Mouse (Mus musculus): ENCODE measurements around the gene Igfbp6. TPM values are rescaled to one million over a fixed set of nuclear protein-coding genes. Genes with fewer than 3 reads are reported as not detected.
A peak's percentile ranks its signal among the peaks of the same experiment; 100 is the strongest.

Gene Igfbp6
- polyA plus RNA-seq (2014; fragmentation: Nextera tagmentation; extraction: Ambion mirVana), result 0.74 and 1.7 TPM in 2 replicates

DNA sequence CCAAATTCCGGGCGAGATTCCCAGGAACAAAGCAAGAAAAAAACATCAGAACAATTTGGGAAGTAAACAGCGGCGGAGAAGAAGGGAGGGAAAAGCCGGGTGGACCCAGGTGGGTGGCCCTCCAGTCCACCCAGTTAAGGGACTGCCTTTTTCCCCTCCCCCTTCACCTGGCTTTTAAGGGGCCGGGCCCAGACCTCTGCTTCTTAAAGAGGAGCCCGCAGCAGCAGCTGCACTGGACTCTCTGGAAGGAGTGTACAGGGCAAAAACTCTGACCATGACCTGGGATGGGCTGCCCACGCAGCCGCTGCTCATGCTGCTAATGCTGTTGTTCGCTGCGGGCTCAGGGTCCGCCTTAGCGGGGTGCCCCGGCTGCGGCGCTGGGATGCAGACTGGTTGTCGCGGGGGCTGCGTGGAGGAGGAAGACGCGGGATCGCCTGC is at the start of gene Igfbp6:
TSS of gene Igfbp6 (plus strand) at position 89 of the 438 bp plus-strand sequence.
- 0 out of 2 replicates have a peak, but pooled peaks cover 4% of the 10 kb centered on the region for H3K4me1 ChIP-seq (ENCODE audit: control insufficient read depth, insufficient read depth, low read length)
- H3K9ac ChIP-seq (replicated peaks; ENCODE audit: low read depth, low read length), result 0 out of 2 replicates have a peak within 1 kb of the TSS, but pooled peaks have one; percentile 17
- no peaks in the 10 kb centered on the region for H3K9me3 ChIP-seq (ENCODE audit: control insufficient read depth, low read length)
- H3K27ac ChIP-seq (ENCODE audit: low read depth, low read length), result no peak within 1 kb of the TSS
- ATAC-seq (ENCODE audit: low read depth), result no peak
- H3K36me3 ChIP-seq (ENCODE audit: control insufficient read depth, insufficient read depth, low read length), result no peaks in the 10 kb centered on the region
- 0 out of 2 replicates have a peak within 1 kb of the TSS, but pooled peaks have one; percentile 3 for H3K4me3 ChIP-seq (ENCODE audit: low read depth, low read length)
- H3K27me3 ChIP-seq (ENCODE audit: control insufficient read depth, insufficient read depth, low read length), result peaks cover 12% of the 10 kb centered on the region
- peak within 1 kb of the TSS; percentile 20 for H3K4me2 ChIP-seq (ENCODE audit: low read depth, low read length)
- 4% methylated on average over 22 of the region's 22 CpGs for WGBS

DNA sequence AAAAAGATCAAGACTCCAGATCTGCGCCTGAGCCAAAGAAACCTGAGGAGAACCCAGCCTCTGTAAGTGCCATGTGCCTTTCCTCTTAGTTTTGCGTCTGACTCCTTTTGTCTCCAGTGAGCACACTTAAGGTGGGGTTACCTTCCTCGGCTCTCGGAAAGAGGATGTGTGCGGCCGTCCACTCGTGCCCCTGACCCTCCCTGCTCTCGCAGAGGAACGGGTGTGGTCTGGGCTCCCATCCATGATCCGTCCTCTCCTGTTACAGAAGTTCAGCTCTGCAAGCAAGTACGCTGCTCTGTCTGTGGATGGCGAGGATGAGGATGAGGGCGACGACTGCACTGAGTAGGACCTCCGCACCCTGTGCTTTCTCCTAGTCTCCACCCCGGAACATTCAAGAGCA is 49.2 kb upstream of the Igfbp6 start:
- Histone ChIP-seq H3K4me1 (ENCODE audit: control insufficient read depth, insufficient read depth, low read length) (peaks cover 5% of the 10 kb centered on the region), H3K36me3 (ENCODE audit: control insufficient read depth, insufficient read depth, low read length) (peaks cover 63% of the 10 kb centered on the region), H3K9ac (replicated peaks; ENCODE audit: low read depth, low read length) (no peak overlapping the region), H3K27me3 (ENCODE audit: control insufficient read depth, insufficient read depth, low read length) (no peaks in the 10 kb centered on the region), H3K4me3 (ENCODE audit: low read depth, low read length) (no peak overlapping the region), H3K9me3 (ENCODE audit: control insufficient read depth, low read length) (no peaks in the 10 kb centered on the region), H3K27ac (ENCODE audit: low read depth, low read length) (no peak overlapping the region), H3K4me2 (ENCODE audit: low read depth, low read length) (no peak overlapping the region)
- ATAC-seq (ENCODE audit: low read depth), result no peak
- WGBS, result 90% methylated on average over 16 of the region's 16 CpGs

DNA sequence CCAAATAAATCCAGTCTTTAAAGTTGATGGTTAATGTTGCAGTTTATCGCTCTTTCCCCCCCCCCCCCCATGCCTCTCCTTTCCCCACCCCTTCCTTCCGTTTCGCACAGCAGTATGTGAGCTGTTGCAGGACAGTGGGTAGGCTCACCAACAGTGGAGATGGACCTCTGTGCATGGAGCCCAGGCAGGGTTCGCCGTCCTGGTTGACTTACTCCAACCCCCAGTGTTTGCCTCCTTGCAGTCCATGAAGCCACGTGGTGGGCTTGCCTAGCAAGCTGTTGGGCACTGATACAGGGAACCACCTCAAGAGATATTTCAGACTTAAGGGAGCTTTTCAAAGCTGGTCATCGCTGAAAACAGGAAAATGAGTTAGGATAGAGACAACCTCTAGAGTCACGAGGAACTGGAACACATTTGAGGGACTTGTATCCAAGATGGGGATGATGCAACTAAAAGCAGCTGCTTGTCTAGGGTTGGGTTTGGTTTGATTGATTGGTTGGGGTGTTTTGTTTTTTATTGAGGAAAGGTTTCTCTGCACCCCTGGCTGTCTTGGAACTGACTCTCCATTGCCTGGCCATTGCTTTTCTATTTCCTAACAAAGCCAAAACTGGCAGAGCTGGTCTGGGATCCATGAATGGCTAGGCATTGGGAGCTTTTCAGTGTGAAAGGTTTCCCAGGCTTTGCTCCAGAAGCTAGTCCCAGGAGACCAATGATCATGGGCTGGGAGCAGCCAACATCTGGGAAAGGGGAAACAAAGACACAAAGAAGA is 46.8 kb upstream of the Igfbp6 start:
- Histone ChIP-seq H3K4me1 (ENCODE audit: control insufficient read depth, insufficient read depth, low read length) (peaks cover 11% of the 10 kb centered on the region), H3K9me3 (ENCODE audit: control insufficient read depth, low read length) (no peaks in the 10 kb centered on the region), H3K27me3 (ENCODE audit: control insufficient read depth, insufficient read depth, low read length) (no peaks in the 10 kb centered on the region), H3K4me2 (ENCODE audit: low read depth, low read length) (no peak overlapping the region), H3K9ac (replicated peaks; ENCODE audit: low read depth, low read length) (no peak overlapping the region), H3K4me3 (ENCODE audit: low read depth, low read length) (no peak overlapping the region), H3K27ac (ENCODE audit: low read depth, low read length) (no peak overlapping the region), H3K36me3 (ENCODE audit: control insufficient read depth, insufficient read depth, low read length) (peaks cover 40% of the 10 kb centered on the region)
- WGBS, result 82% methylated on average over 8 of the region's 8 CpGs
- ATAC-seq (ENCODE audit: low read depth), result no peak

DNA sequence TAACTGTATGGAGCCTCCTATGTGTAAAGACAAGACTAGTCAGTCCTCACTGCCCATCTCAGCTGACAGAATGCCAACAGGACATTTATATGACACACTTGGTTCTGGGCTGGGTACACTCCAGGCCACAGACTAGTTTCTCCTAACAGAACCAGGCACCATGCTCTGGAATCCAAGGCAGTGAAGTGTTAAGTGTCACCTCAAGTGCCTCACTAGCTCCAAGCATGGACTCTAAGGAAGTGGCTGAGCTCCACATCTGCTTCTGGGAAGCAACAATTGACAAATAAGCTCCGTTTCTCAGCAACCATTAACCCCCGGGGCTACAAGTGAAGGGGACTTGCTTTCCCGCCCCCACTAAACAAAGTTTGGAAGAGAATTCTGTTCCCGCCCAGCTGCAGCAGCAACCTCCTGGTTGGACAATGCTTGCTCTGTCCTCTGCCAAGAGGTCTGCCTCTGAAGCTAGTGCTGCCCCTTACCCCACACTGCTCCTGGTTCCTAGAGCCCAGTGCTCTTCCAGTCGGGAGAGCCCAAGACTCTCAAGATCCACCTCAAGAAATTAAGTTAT is 46.1 kb upstream of the Igfbp6 start:
- Histone ChIP-seq H3K4me2 (ENCODE audit: low read depth, low read length) (no peak overlapping the region), H3K9me3 (ENCODE audit: control insufficient read depth, low read length) (no peaks in the 10 kb centered on the region), H3K4me3 (ENCODE audit: low read depth, low read length) (no peak overlapping the region), H3K9ac (replicated peaks; ENCODE audit: low read depth, low read length) (no peak overlapping the region), H3K27ac (ENCODE audit: low read depth, low read length) (no peak overlapping the region), H3K27me3 (ENCODE audit: control insufficient read depth, insufficient read depth, low read length) (no peaks in the 10 kb centered on the region), H3K36me3 (ENCODE audit: control insufficient read depth, insufficient read depth, low read length) (peaks cover 33% of the 10 kb centered on the region), H3K4me1 (ENCODE audit: control insufficient read depth, insufficient read depth, low read length) (peaks cover 11% of the 10 kb centered on the region)
- no peak for ATAC-seq (ENCODE audit: low read depth)
- WGBS, result 22% methylated on average over 5 of the region's 5 CpGs

DNA sequence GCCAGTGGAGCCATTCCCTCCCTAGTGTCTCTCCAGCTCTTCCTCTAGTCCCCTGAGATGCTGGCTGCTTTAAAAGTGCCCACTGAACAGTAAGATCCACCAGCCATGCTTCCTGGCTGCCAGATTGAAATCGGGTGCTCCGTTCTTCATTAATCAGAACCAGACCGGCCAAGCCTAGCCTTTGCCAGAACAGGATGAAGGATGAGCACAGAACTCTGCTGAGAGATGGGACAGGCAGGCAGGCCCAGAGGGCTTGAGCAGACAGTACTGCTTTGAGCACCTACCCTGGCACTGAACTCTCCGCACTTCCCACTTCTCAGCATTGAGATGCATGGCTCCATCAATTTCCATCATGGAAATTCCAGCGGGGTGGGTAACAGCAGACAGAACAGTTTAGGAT is 44.9 kb upstream of the Igfbp6 start:
- Histone ChIP-seq H3K27ac (ENCODE audit: low read depth, low read length) (no peak overlapping the region), H3K9me3 (ENCODE audit: control insufficient read depth, low read length) (no peaks in the 10 kb centered on the region), H3K4me2 (ENCODE audit: low read depth, low read length) (peak overlapping the region; percentile 76; the same call in 1 of the 2 replicates), H3K27me3 (ENCODE audit: control insufficient read depth, insufficient read depth, low read length) (no peaks in the 10 kb centered on the region), H3K36me3 (ENCODE audit: control insufficient read depth, insufficient read depth, low read length) (peaks cover 21% of the 10 kb centered on the region), H3K4me1 (ENCODE audit: control insufficient read depth, insufficient read depth, low read length) (peaks cover 11% of the 10 kb centered on the region), H3K4me3 (ENCODE audit: low read depth, low read length) (no peak overlapping the region), H3K9ac (replicated peaks; ENCODE audit: low read depth, low read length) (no peak overlapping the region)
- WGBS, result 51% methylated on average over 5 of the region's 5 CpGs
- no peak for ATAC-seq (ENCODE audit: low read depth)

DNA sequence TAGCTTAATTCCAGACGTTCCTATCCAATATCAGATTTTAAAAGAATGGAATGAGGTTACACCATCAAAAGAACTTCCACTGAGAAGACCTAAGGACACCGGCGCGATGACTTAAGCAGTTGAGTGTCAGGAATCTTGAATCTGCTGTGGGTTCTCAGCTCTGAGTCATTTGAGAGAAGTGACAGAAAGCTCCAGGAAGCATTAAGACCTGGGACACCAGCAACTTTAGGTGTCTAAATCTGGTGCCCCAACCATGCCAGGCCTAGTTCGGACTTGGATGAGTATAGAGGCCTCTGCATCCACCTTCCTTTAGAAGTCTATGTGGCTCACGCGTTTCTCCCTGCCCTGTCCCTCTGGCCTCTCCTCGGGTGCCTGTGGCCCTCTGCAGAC is 44.4 kb upstream of the Igfbp6 start:
- peaks cover 11% of the 10 kb centered on the region for H3K4me1 ChIP-seq (ENCODE audit: control insufficient read depth, insufficient read depth, low read length)
- peak overlapping the region; percentile 57 for H3K9ac ChIP-seq (replicated peaks; ENCODE audit: low read depth, low read length)
- ATAC-seq (ENCODE audit: low read depth), result no peak
- peak overlapping the region; percentile 76 for H3K4me2 ChIP-seq (ENCODE audit: low read depth, low read length)
- WGBS, result 24% methylated on average over 8 of the region's 8 CpGs
- no peaks in the 10 kb centered on the region for H3K9me3 ChIP-seq (ENCODE audit: control insufficient read depth, low read length)
- peak overlapping the region; percentile 43 for H3K4me3 ChIP-seq (ENCODE audit: low read depth, low read length)
- peak overlapping the region; percentile 44; the same call in 1 of the 2 replicates for H3K27ac ChIP-seq (ENCODE audit: low read depth, low read length)
- no peaks in the 10 kb centered on the region for H3K27me3 ChIP-seq (ENCODE audit: control insufficient read depth, insufficient read depth, low read length)
- peaks cover 18% of the 10 kb centered on the region for H3K36me3 ChIP-seq (ENCODE audit: control insufficient read depth, insufficient read depth, low read length)

DNA sequence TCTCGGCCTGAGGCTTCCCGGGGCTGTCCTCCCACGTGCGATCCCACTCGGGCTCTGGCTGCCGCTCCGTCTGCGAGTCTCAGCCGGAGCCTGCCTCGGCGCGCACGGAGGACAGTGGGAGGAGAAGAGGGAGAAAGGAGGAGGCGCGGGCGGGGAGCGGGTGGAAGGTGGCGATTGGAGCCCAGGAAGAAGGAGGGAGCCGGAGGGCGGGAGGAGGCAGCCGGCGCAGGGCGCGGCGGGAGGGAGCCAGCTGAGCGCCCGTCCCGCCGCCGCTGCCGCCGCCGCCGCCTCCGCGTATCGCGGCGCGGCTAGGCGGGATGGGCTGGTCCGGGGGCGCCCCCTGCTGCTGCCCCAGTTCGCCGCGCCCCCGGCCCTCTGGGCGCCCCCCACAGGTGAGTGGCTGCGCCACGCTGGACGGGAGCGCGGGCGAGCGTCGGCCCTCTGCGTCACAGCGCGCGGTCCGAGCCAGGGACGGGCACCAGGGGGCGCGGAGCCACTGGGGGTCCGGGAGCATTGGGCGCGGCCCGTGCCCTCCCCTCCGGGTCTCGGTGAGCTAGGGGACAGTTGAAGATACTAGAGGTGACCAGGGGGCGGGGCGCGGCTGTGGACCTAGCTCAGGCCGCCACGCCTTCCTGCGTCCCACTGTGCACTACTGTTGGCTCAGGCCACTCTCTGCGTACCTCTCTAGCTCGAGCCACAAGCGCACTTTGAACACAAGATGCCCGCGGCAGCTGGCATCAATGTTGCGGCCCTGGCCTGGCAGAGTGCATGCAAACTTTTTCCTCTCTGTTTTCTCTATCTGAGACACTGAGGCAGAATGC is 43.8 kb upstream of the Igfbp6 start, which contains the start of gene Tns2:
TSS of gene Tns2 (plus strand) at position 253 of the 821 bp plus-strand sequence.
- Histone ChIP-seq H3K4me3 (ENCODE audit: low read depth, low read length) (peak within 1 kb of the TSS; percentile 43), H3K9me3 (ENCODE audit: control insufficient read depth, low read length) (no peaks in the 10 kb centered on the region), H3K9ac (replicated peaks; ENCODE audit: low read depth, low read length) (peak within 1 kb of the TSS; percentile 57), H3K27ac (ENCODE audit: low read depth, low read length) (peak within 1 kb of the TSS; percentile 44; the same call in 1 of the 2 replicates), H3K27me3 (ENCODE audit: control insufficient read depth, insufficient read depth, low read length) (no peaks in the 10 kb centered on the region), H3K4me2 (ENCODE audit: low read depth, low read length) (peak within 1 kb of the TSS; percentile 76), H3K4me1 (ENCODE audit: control insufficient read depth, insufficient read depth, low read length) (peaks cover 11% of the 10 kb centered on the region), H3K36me3 (ENCODE audit: control insufficient read depth, insufficient read depth, low read length) (peaks cover 12% of the 10 kb centered on the region; the same call in 1 of the 2 replicates)
- WGBS, result 1% methylated on average over 44 of the region's 82 CpGs
- ATAC-seq (ENCODE audit: low read depth), result peak; percentile 47

DNA sequence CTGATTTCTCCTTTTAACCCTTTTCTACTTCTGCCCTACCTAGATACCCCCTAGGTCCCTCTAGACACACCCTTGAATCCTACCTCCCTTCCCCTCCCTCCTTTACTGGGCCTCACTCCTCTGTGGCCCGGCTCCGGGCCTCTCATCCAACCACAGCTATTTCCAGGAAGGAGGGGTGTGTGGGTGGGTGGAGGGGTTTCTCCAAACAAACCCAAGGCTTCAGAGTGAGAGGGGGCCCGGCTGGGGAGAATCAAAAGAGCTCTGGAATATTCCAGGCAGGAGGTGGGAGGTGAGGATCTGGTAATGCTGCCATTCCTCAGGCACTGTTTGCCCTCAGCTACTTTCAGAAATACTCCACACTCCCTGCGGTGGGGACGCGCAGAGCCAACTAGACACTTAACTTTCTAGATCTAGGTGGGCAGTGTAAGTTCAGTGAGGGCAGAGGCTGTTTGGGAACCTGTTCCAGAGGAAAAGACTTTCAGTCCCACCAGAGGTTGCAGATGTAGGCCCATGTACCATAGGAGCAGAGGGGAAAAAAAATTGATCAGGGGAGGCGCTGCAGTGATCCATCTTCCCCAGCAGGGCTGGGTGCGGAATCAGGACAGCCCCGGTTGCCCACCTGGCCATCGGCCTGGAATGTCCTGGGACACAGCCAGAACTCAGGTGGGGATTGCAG is 43.0 kb upstream of the Igfbp6 start:
- Histone ChIP-seq H3K9ac (replicated peaks; ENCODE audit: low read depth, low read length) (peak overlapping the region; percentile 57; the same call in 1 of the 2 replicates), H3K4me3 (ENCODE audit: low read depth, low read length) (no peak overlapping the region; the same call in 1 of the 2 replicates), H3K27me3 (ENCODE audit: control insufficient read depth, insufficient read depth, low read length) (peaks cover 5% of the 10 kb centered on the region), H3K27ac (ENCODE audit: low read depth, low read length) (peak overlapping the region; percentile 44; the same call in 1 of the 2 replicates), H3K36me3 (ENCODE audit: control insufficient read depth, insufficient read depth, low read length) (peaks cover 4% of the 10 kb centered on the region; the same call in 1 of the 2 replicates), H3K4me2 (ENCODE audit: low read depth, low read length) (peak overlapping the region; percentile 76), H3K9me3 (ENCODE audit: control insufficient read depth, low read length) (no peaks in the 10 kb centered on the region), H3K4me1 (ENCODE audit: control insufficient read depth, insufficient read depth, low read length) (peaks cover 11% of the 10 kb centered on the region)
- ATAC-seq (ENCODE audit: low read depth), result no peak
- WGBS, result 26% methylated on average over 10 of the region's 10 CpGs
